Mouse (Mus musculus) neural tube, embryonic 14.5 days (tissue): ENCODE results near the gene Il10rb. TPM values are rescaled to one million over a fixed set of nuclear protein-coding genes. Genes with fewer than 3 reads are reported as not detected.

Source experiments
- ATAC-seq: fragments of 200-750 bp; cut with Nextera tagmentation; 2 replicates; pipeline ENCODE4 v1.8.0; 2017; ENCODE audit warnings: low read depth, mild to moderate bottlenecking, moderate TSS enrichment, moderate library complexity
- H3K27ac ChIP-seq: fragments of 300-500 bp; sonication (generic); 2 replicates; pipeline ENCODE4 v1.5.1; 2014; ENCODE audit warnings: low read depth, mild to moderate bottlenecking, control low read depth, low read length, moderate library complexity, mixed read lengths
- H3K27me3 ChIP-seq: fragments of 300-500 bp; sonication (generic); 2 replicates; pipeline ENCODE4 v1.6.1; 2014; ENCODE audit warnings: low read length; ENCODE audit not compliant: control insufficient read depth, insufficient read depth
- H3K36me3 ChIP-seq: fragments of 300-500 bp; sonication (generic); 2 replicates; pipeline ENCODE4 v1.6.1; 2014; ENCODE audit warnings: low read length, mixed read lengths; ENCODE audit not compliant: control insufficient read depth, insufficient read depth
- H3K4me1 ChIP-seq: fragments of 300-500 bp; sonication (generic); 2 replicates; pipeline ENCODE4 v1.6.1; 2014; ENCODE audit warnings: low read length; ENCODE audit not compliant: control insufficient read depth, insufficient read depth
- H3K4me2 ChIP-seq: fragments of 300-500 bp; sonication (generic); 2 replicates; pipeline ENCODE4 v1.6.1; 2014; ENCODE audit warnings: mild to moderate bottlenecking, low read depth, low read length, control low read depth
- H3K4me3 ChIP-seq: fragments of 300-500 bp; sonication (generic); 2 replicates; pipeline ENCODE4 v1.5.1; 2014; ENCODE audit warnings: low read depth, low read length, control low read depth, mixed read lengths
- H3K9ac ChIP-seq: fragments of 300-500 bp; sonication (generic); replicated peaks from 2 replicates; pipeline ENCODE4 v1.6.1; 2014; ENCODE audit warnings: low read depth, mild to moderate bottlenecking, control low read depth, low read length, mixed read lengths
- H3K9me3 ChIP-seq: fragments of 300-500 bp; sonication (generic); 2 replicates; pipeline ENCODE4 v1.6.1; 2016; ENCODE audit warnings: low read length; ENCODE audit not compliant: control insufficient read depth
- WGBS: fragments of 180-500 bp; shearing (Covaris S2); extraction: QIAGEN DNeasy Blood & Tissue Kit; methylation state at CpG from one replicate; pipeline ENCODE4 v1.1.7; 2014; 5-methylcytosine and 5-hydroxymethylcytosine counted together
- polyA plus RNA-seq: library from polyadenylated mRNA; unstranded; fragments of >200 nt; fragmentation: Nextera tagmentation; extraction: Ambion mirVana; gene quantifications from 2 replicates; pipeline ENCODE4 v1.2.1, GENCODE M21; 2014

Il10rb gene
- polyA plus RNA-seq, 1 experiment from 2014 or later: 7.1 TPM

GRCm38 (mm10) chr16:91461066-91461638, 55.2 kb downstream of the Il10rb start:
- H3K9ac ChIP-seq: no peak overlapping the region
- no peak overlapping the region for H3K27ac ChIP-seq
- H3K4me1 ChIP-seq: peaks cover 9% of the 10 kb centered on the region
- ATAC-seq: no peak
- H3K4me2 ChIP-seq: no peak overlapping the region
- H3K27me3 ChIP-seq: no peaks in the 10 kb centered on the region
- no peak overlapping the region for H3K4me3 ChIP-seq
- 58% methylated on average over 11 of the region's 11 CpGs for WGBS
- H3K9me3 ChIP-seq: no peaks in the 10 kb centered on the region
- no peaks in the 10 kb centered on the region for H3K36me3 ChIP-seq

- Histone ChIP-seq H3K9ac (no peak overlapping the region), H3K27me3 (no peaks in the 10 kb centered on the region), H3K4me2 (no peak overlapping the region), H3K9me3 (no peaks in the 10 kb centered on the region), H3K36me3 (no peaks in the 10 kb centered on the region), H3K4me1 (peaks cover 16% of the 10 kb centered on the region), H3K4me3 (no peak overlapping the region), H3K27ac (no peak overlapping the region)
- WGBS: 46% methylated on average over 9 of the region's 9 CpGs
- no peak for ATAC-seq
Measured at GRCm38 (mm10) chr16:91461773-91462181, 55.8 kb downstream of the Il10rb start.

GRCm38 (mm10) chr16:91462644-91463043, 56.7 kb downstream of the Il10rb start:
- no peak for ATAC-seq
- Histone ChIP-seq H3K36me3 (no peaks in the 10 kb centered on the region), H3K27me3 (no peaks in the 10 kb centered on the region), H3K4me1 (peaks cover 17% of the 10 kb centered on the region), H3K9ac (no peak overlapping the region), H3K9me3 (no peaks in the 10 kb centered on the region), H3K4me3 (no peak overlapping the region), H3K4me2 (no peak overlapping the region), H3K27ac (no peak overlapping the region)
- WGBS: 74% methylated on average over 3 of the region's 3 CpGs

GRCm38 (mm10) chr16:91463400-91463799, 57.4 kb downstream of the Il10rb start:
- H3K4me2 ChIP-seq: no peak overlapping the region
- H3K4me3 ChIP-seq: no peak overlapping the region
- H3K36me3 ChIP-seq: no peaks in the 10 kb centered on the region
- no peak overlapping the region for H3K9ac ChIP-seq
- WGBS: 89% methylated on average over 2 of the region's 2 CpGs
- peaks cover 17% of the 10 kb centered on the region for H3K4me1 ChIP-seq
- H3K9me3 ChIP-seq: no peaks in the 10 kb centered on the region
- no peaks in the 10 kb centered on the region for H3K27me3 ChIP-seq
- no peak overlapping the region for H3K27ac ChIP-seq
- ATAC-seq: no peak

GRCm38 (mm10) chr16:91463836-91464400, 58.0 kb downstream of the Il10rb start:
- 84% methylated on average over 4 of the region's 4 CpGs for WGBS
- Histone ChIP-seq H3K4me1 (peaks cover 17% of the 10 kb centered on the region), H3K4me3 (peak overlapping the region; percentile 63), H3K27ac (no peak overlapping the region; the same call in 1 of the 2 replicates), H3K27me3 (no peaks in the 10 kb centered on the region), H3K9me3 (no peaks in the 10 kb centered on the region), H3K4me2 (peak overlapping the region; percentile 91), H3K36me3 (no peaks in the 10 kb centered on the region), H3K9ac (peak overlapping the region; percentile 51; the same call in 1 of the 2 replicates)
- no peak for ATAC-seq

- H3K36me3 ChIP-seq: no peaks in the 10 kb centered on the region
- H3K4me1 ChIP-seq: peaks cover 17% of the 10 kb centered on the region
- WGBS: 2% methylated on average over 44 of the region's 44 CpGs
- no peaks in the 10 kb centered on the region for H3K27me3 ChIP-seq
- H3K9me3 ChIP-seq: no peaks in the 10 kb centered on the region
- H3K27ac ChIP-seq: peak overlapping the region; percentile 73; the same call in 1 of the 2 replicates
- peak overlapping the region; percentile 60 for H3K9ac ChIP-seq
- ATAC-seq: peak; percentile 97
- H3K4me3 ChIP-seq: peak overlapping the region; percentile 63
- peak overlapping the region; percentile 91 for H3K4me2 ChIP-seq
Measured at GRCm38 (mm10) chr16:91464594-91465504, 58.9 kb downstream of the Il10rb start.

- H3K27ac ChIP-seq: no peak overlapping the region
- peak overlapping the region; percentile 60 for H3K9ac ChIP-seq
- H3K4me1 ChIP-seq: peaks cover 17% of the 10 kb centered on the region
- no peaks in the 10 kb centered on the region for H3K9me3 ChIP-seq
- 44% methylated on average over 13 of the region's 13 CpGs for WGBS
- peak overlapping the region; percentile 91 for H3K4me2 ChIP-seq
- no peaks in the 10 kb centered on the region for H3K27me3 ChIP-seq
- peak overlapping the region; percentile 63 for H3K4me3 ChIP-seq
- no peaks in the 10 kb centered on the region for H3K36me3 ChIP-seq
- ATAC-seq: no peak
Measured at GRCm38 (mm10) chr16:91465505-91466240, 59.7 kb downstream of the Il10rb start.

- no peaks in the 10 kb centered on the region for H3K9me3 ChIP-seq
- no peaks in the 10 kb centered on the region for H3K27me3 ChIP-seq
- peak overlapping the region; percentile 91; the same call in 1 of the 2 replicates for H3K4me2 ChIP-seq
- H3K9ac ChIP-seq: no peak overlapping the region
- no peaks in the 10 kb centered on the region for H3K36me3 ChIP-seq
- H3K27ac ChIP-seq: no peak overlapping the region
- peak overlapping the region; percentile 7; the same call in 1 of the 2 replicates for H3K4me3 ChIP-seq
- WGBS: 26% methylated on average over 6 of the region's 6 CpGs
- peaks cover 17% of the 10 kb centered on the region for H3K4me1 ChIP-seq
- ATAC-seq: no peak
Measured at GRCm38 (mm10) chr16:91466566-91466965, 60.6 kb downstream of the Il10rb start.
